Mouse (Mus musculus) liver, embryonic 14.5 days (tissue): Measurements from ENCODE around the gene Sorcs2. TPM values are rescaled to one million over a fixed set of nuclear protein-coding genes. Genes with fewer than 3 reads are reported as not detected.

Experiments
- ATAC-seq: fragments of 200-750 bp; cut with Nextera tagmentation; 2 replicates; pipeline ENCODE4 v1.8.0; 2017; ENCODE audit warnings: moderate number of reproducible peaks, mild to moderate bottlenecking, moderate library complexity; ENCODE audit not compliant: insufficient read depth
- DNase-seq, 3 experiments: peaks; one replicate each; pipeline ENCODE4 v3.0.0-alpha.2; 2012 to 2013; ENCODE audit warnings: low read depth in 3 of 3, low spot score in 3 of 3
- H3K27ac ChIP-seq: fragments of 300-500 bp; sonication (generic); 2 replicates; pipeline ENCODE4 v1.5.1; 2014; ENCODE audit warnings: moderate library complexity, mild to moderate bottlenecking, control low read depth, inconsistent platforms
- H3K27me3 ChIP-seq: fragments of 300-500 bp; sonication (generic); 2 replicates; pipeline ENCODE4 v1.6.1; 2014; ENCODE audit warnings: mild to moderate bottlenecking, low read length, moderate library complexity; ENCODE audit not compliant: control insufficient read depth, insufficient read depth
- H3K36me3 ChIP-seq: fragments of 300-500 bp; sonication (generic); replicated peaks from 2 replicates; pipeline ENCODE4 v1.6.1; 2014; ENCODE audit warnings: low read depth; ENCODE audit not compliant: control insufficient read depth, insufficient read depth
- H3K4me1 ChIP-seq, 2 experiments: fragments of 200-500 bp in 1 of 2; fragments of 300-500 bp in 1 of 2; sonication (generic) in 1 of 2; replicated peaks; 2 replicates each; pipeline ENCODE4 v1.6.1; 2012 to 2014; ENCODE audit warnings: antibody characterized with exemption in 1 of 2, inconsistent platforms in 1 of 2, low read length in 1 of 2; ENCODE audit not compliant: control insufficient read depth in 2 of 2, insufficient read depth in 2 of 2
- H3K4me2 ChIP-seq: fragments of 300-500 bp; sonication (generic); 2 replicates; pipeline ENCODE4 v1.6.1; 2014; ENCODE audit warnings: low read depth, mild to moderate bottlenecking, control low read depth, moderate library complexity
- H3K4me3 ChIP-seq, 2 experiments: fragments of 200-500 bp in 1 of 2; fragments of 300-500 bp in 1 of 2; sonication (generic) in 1 of 2; 2 replicates each; pipeline ENCODE4 v1.5.1; 2012 to 2014; ENCODE audit warnings: low read depth in 2 of 2, low read length in 2 of 2, mild to moderate bottlenecking in 2 of 2, control low read depth in 1 of 2, inconsistent platforms in 1 of 2, moderate library complexity in 1 of 2; ENCODE audit not compliant: insufficient read depth in 1 of 2
- H3K9ac ChIP-seq: fragments of 300-500 bp; sonication (generic); replicated peaks from 2 replicates; pipeline ENCODE4 v1.6.1; 2014; ENCODE audit warnings: mild to moderate bottlenecking, control low read depth, moderate library complexity
- H3K9me3 ChIP-seq: fragments of 300-500 bp; sonication (generic); 2 replicates; pipeline ENCODE4 v1.6.1; 2016; ENCODE audit warnings: low read length, mixed read lengths; ENCODE audit not compliant: control insufficient read depth
- CTCF ChIP-seq: IDR thresholded peaks from 2 replicates; pipeline ENCODE4 v1.5.1; 2016; ENCODE audit warnings: antibody characterized with exemption, low read depth, control low read depth
- EP300 ChIP-seq: IDR thresholded peaks from 2 replicates; pipeline ENCODE4 v1.6.1; 2016; ENCODE audit warnings: antibody characterized with exemption, low read depth
- WGBS: fragments of 180-500 bp; shearing (Covaris S2); extraction: QIAGEN DNeasy Blood & Tissue Kit; methylation state at CpG from one replicate; pipeline ENCODE4 v1.1.7; 2014; ENCODE audit not compliant: insufficient replicate concordance; 5-methylcytosine and 5-hydroxymethylcytosine counted together
- polyA plus RNA-seq, 2 experiments: library from polyadenylated mRNA; depleted of rRNA in 1 of 2; stranded (reverse) in 1 of 2; unstranded in 1 of 2; fragments of >200 nt; fragmentation: Nextera tagmentation in 1 of 2; extraction: Ambion mirVana in 1 of 2; gene quantifications; 2 replicates each; pipeline versions ENCODE4 v1.2.1 to v1.2.3; 2012 to 2014

Sorcs2 gene
- polyA plus RNA-seq, 2 experiments = 0.17 to 0.33 TPM

GRCm38 (mm10) chr5:35975681-35976080 is 422.3 kb downstream of the Sorcs2 start:
- Histone ChIP-seq H3K4me1 (no peaks in the 10 kb centered on the region), H3K27ac (no peak overlapping the region), H3K9me3 (no peaks in the 10 kb centered on the region), H3K36me3 (no peaks in the 10 kb centered on the region), H3K4me2 (no peak overlapping the region), H3K9ac (no peak overlapping the region), H3K27me3 (no peaks in the 10 kb centered on the region), H3K4me3 (no peak overlapping the region)
- TF ChIP-seq EP300 (no peak), CTCF (peak; percentile 81)
- ATAC-seq (no peak), DNase-seq (peak in 2 of 3 experiments; percentile 13)
- 10% methylated on average over 5 of the region's 5 CpGs for WGBS

- no peaks in the 10 kb centered on the region for H3K36me3 ChIP-seq
- DNase-seq (no peak), ATAC-seq (no peak)
- H3K27me3 ChIP-seq = no peaks in the 10 kb centered on the region
- H3K9ac ChIP-seq = no peak overlapping the region
- H3K4me1 ChIP-seq = no peaks in the 10 kb centered on the region
- TF ChIP-seq EP300 (no peak), CTCF (no peak)
- no peak overlapping the region for H3K4me2 ChIP-seq
- 78% methylated on average over 15 of the region's 15 CpGs for WGBS
- no peak overlapping the region for H3K4me3 ChIP-seq
- H3K9me3 ChIP-seq = no peaks in the 10 kb centered on the region
- H3K27ac ChIP-seq = no peak overlapping the region
Observed at GRCm38 (mm10) chr5:35974265-35974664, 423.7 kb downstream of the Sorcs2 start.

- ATAC-seq = no peak
- no peak overlapping the region for H3K9ac ChIP-seq
Observed at GRCm38 (mm10) chr5:35973800-35974199, 424.1 kb downstream of the Sorcs2 start.

GRCm38 (mm10) chr5:35972739-35973138 is 425.2 kb downstream of the Sorcs2 start:
- WGBS = 62% methylated on average over 7 of the region's 7 CpGs
- no peak overlapping the region for H3K27ac ChIP-seq
- no peaks in the 10 kb centered on the region for H3K27me3 ChIP-seq

More at GRCm38 (mm10) chr5:35973800-35974199, 424.1 kb downstream of the Sorcs2 start:
- Histone ChIP-seq H3K36me3 (no peaks in the 10 kb centered on the region), H3K27me3 (no peaks in the 10 kb centered on the region), H3K9me3 (no peaks in the 10 kb centered on the region), H3K4me1 (no peaks in the 10 kb centered on the region), H3K4me2 (no peak overlapping the region), H3K4me3 (no peak overlapping the region), H3K27ac (no peak overlapping the region)
- TF ChIP-seq CTCF (no peak), EP300 (no peak)
- 61% methylated on average over 12 of the region's 12 CpGs for WGBS
- no peak for DNase-seq

GRCm38 (mm10) chr5:35971841-35972578 is 425.9 kb downstream of the Sorcs2 start:
- peak; percentile 23 to 28 (median 26) for DNase-seq
- TF ChIP-seq EP300 = no peak
- TF ChIP-seq CTCF = peak; percentile 88
- WGBS = 48% methylated on average over 10 of the region's 10 CpGs

More at GRCm38 (mm10) chr5:35972739-35973138, 425.2 kb downstream of the Sorcs2 start:
- Histone ChIP-seq H3K9ac (no peak overlapping the region), H3K4me1 (no peaks in the 10 kb centered on the region), H3K9me3 (no peaks in the 10 kb centered on the region), H3K4me2 (no peak overlapping the region), H3K36me3 (no peaks in the 10 kb centered on the region), H3K4me3 (no peak overlapping the region)
- ATAC-seq (no peak), DNase-seq (no peak)
- TF ChIP-seq CTCF (no peak), EP300 (no peak)

More at GRCm38 (mm10) chr5:35971841-35972578, 425.9 kb downstream of the Sorcs2 start:
- Histone ChIP-seq H3K27ac (no peak overlapping the region), H3K9ac (no peak overlapping the region), H3K36me3 (no peaks in the 10 kb centered on the region), H3K4me2 (no peak overlapping the region), H3K27me3 (no peaks in the 10 kb centered on the region), H3K9me3 (no peaks in the 10 kb centered on the region), H3K4me3 (no peak overlapping the region), H3K4me1 (no peaks in the 10 kb centered on the region)
- no peak for ATAC-seq
